Mouse (Mus musculus) heart, adult 2 months (tissue): ENCODE results near the gene Ctsz. TPM values are rescaled to one million over a fixed set of nuclear protein-coding genes. Genes with fewer than 3 reads are reported as not detected.

Source experiments
- DNase-seq, 2 experiments: peaks; one replicate each; pipeline ENCODE4 v3.0.0; 2021
- H3K27ac ChIP-seq: fragments of 200-600 bp; 2 replicates; pipeline ENCODE4 v1.8.1; 2022
- H3K27me3 ChIP-seq: fragments of 200-500 bp; 2 replicates; pipeline ENCODE4 v1.6.1; 2012; ENCODE audit warnings: mild to moderate bottlenecking, low read length, inconsistent platforms, mixed read lengths; ENCODE audit not compliant: control insufficient read depth, insufficient read depth
- H3K36me3 ChIP-seq: fragments of 200-500 bp; 2 replicates; pipeline ENCODE4 v1.6.1; 2012; ENCODE audit warnings: low read length, inconsistent platforms; ENCODE audit not compliant: control insufficient read depth, insufficient read depth
- H3K4me1 ChIP-seq: fragments of 200-500 bp; 2 replicates; pipeline ENCODE4 v1.6.1; 2011; ENCODE audit warnings: low read length; ENCODE audit not compliant: control insufficient read depth, insufficient read depth
- H3K4me3 ChIP-seq: fragments of 200-600 bp; 2 replicates; pipeline ENCODE4 v1.8.1; 2022
- H3K79me2 ChIP-seq: fragments of 200-500 bp; replicated peaks from 2 replicates; pipeline ENCODE4 v1.6.1; 2012; ENCODE audit warnings: mild to moderate bottlenecking, inconsistent platforms, low read length, moderate library complexity, mixed read lengths; ENCODE audit not compliant: control insufficient read depth, insufficient read depth
- H3K9ac ChIP-seq: fragments of 200-500 bp; 2 replicates; pipeline ENCODE4 v1.6.1; 2012; ENCODE audit warnings: low read depth, mild to moderate bottlenecking, control low read depth, inconsistent platforms, low read length, mixed read lengths
- CTCF ChIP-seq: fragments of 200-600 bp; IDR thresholded peaks from 2 replicates; pipeline ENCODE4 v1.8.1; 2022; ENCODE audit warnings: antibody characterized with exemption, mild to moderate bottlenecking, moderate library complexity
- EP300 ChIP-seq: fragments of 200-500 bp; IDR thresholded peaks from 2 replicates; pipeline ENCODE4 v1.6.1; 2011; ENCODE audit warnings: low read depth, low read length, control low read depth; ENCODE audit not compliant: insufficient read depth
- POLR2A ChIP-seq: fragments of 200-500 bp; IDR thresholded peaks from 2 replicates; pipeline ENCODE4 v1.6.1; 2011; ENCODE audit warnings: mild to moderate bottlenecking, low read depth, low read length, control low read depth; ENCODE audit not compliant: insufficient read depth
- WGBS: fragments of 180-500 bp; shearing (Covaris S2); methylation state at CpG from one replicate; pipeline ENCODE4 v1.1.7; 2018; 5-methylcytosine and 5-hydroxymethylcytosine counted together
- intact Hi-C: fragments of 180-260 bp; cut with DNase I; formaldehyde crosslinking; loops from one replicate; pipeline ENCODE4 v1.15.1; 2025
- polyA plus RNA-seq: library from polyadenylated mRNA; depleted of rRNA; stranded (reverse); fragments of >200 nt; gene quantifications from 2 replicates; pipeline ENCODE4 v1.2.3, GENCODE M21; 2012
- total RNA-seq, 2 experiments: library from RNA; stranded (reverse); gene quantifications; 2 replicates each; pipeline ENCODE4 v1.2.3; 2021

The Ctsz gene
- total and polyA plus RNA-seq, 3 experiments, result 31.1 to 49.5 (median 34.4) TPM

DNA sequence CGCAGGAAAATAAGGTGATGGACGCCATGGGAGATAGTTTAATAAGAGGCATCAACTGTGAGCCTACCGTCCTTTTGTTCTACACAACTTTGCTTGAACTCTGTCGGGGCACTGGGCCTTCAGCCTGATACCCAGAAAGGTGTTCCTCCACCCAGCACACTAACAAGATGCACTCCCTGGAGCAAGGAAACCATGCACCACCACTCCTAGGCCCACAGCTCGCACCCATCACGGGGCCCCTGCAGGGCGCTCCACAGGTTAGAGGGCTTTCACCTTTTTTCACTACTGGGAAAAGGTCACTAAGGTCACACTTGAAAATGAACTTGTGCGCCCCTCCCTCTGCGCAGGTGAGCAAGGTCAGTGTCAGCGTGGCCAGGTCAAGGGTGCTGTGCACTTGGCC lies 24.5 kb upstream of the Ctsz start:
- WGBS, result 26% methylated on average over 10 of the region's 10 CpGs
- Histone ChIP-seq H3K27ac (peak overlapping the region; percentile 96), H3K9ac (peak overlapping the region; percentile 87), H3K4me1 (no peaks in the 10 kb centered on the region; the same call in 1 of the 2 replicates), H3K79me2 (peaks cover 3% of the 10 kb centered on the region), H3K4me3 (peak overlapping the region; percentile 95), H3K36me3 (0 out of 2 replicates have a peak, but pooled peaks cover 2% of the 10 kb centered on the region), H3K27me3 (no peaks in the 10 kb centered on the region)
- no peak for TF ChIP-seq POLR2A
- no peak for TF ChIP-seq CTCF
- no peak for TF ChIP-seq EP300
- DNase-seq, result no peak
- intact Hi-C loops, result loop anchor here (10.0 kb wide), 1 partner anchor 391 kb away; no protein-coding TSS in a partner anchor

GRCm38 (mm10) chr2:174459365-174459764 lies 20.5 kb upstream of the Ctsz start:
- no peak overlapping the region for H3K9ac ChIP-seq
- H3K36me3 ChIP-seq, result 0 out of 2 replicates have a peak, but pooled peaks cover 2% of the 10 kb centered on the region
- intact Hi-C loops, result no loop called here
- 51% methylated on average over 2 of the region's 2 CpGs for WGBS
- H3K27me3 ChIP-seq, result no peaks in the 10 kb centered on the region
- H3K4me1 ChIP-seq, result no peaks in the 10 kb centered on the region; the same call in 1 of the 2 replicates
- no peak for DNase-seq
- no peak for TF ChIP-seq EP300
- TF ChIP-seq POLR2A, result no peak
- TF ChIP-seq CTCF, result no peak
- H3K27ac ChIP-seq, result no peak overlapping the region
- H3K79me2 ChIP-seq, result peaks cover 3% of the 10 kb centered on the region
- no peak overlapping the region for H3K4me3 ChIP-seq

DNA sequence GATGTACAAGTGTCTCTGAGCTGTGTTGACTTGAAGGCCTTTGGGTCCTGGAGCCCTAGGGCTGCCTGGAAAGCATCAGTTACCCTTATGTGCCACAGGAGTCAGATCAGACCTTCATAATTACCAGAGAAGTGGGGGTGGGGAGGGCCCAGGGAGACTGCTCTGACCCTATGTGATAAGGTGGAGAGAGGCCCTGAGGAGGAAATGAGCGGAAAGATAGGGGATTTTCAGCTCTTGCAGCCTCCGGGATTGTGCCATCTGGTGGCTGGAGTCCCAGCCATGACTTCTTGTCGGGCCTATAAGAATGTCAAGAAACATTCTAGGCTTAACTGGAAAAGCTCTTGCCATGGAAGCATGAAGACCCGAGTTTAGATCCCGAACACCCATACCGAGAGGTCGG lies 14.8 kb upstream of the Ctsz start:
- intact Hi-C loops, result loop anchor here (5.0 kb wide), 1 partner anchor 141 kb away; no protein-coding TSS in a partner anchor

GRCm38 (mm10) chr2:174450353-174450752 lies 11.5 kb upstream of the Ctsz start, which contains the start of gene Tubb1:
TSS of gene Tubb1 (plus strand) at chr2:174450695.
- no peaks in the 10 kb centered on the region for H3K79me2 ChIP-seq
- intact Hi-C loops, result loop anchor here (5.0 kb wide), 1 partner anchor 138 kb away; no protein-coding TSS in a partner anchor
- H3K9ac ChIP-seq, result no peak within 1 kb of the TSS
- no peak for DNase-seq
- H3K4me3 ChIP-seq, result no peak within 1 kb of the TSS
- H3K27ac ChIP-seq, result no peak within 1 kb of the TSS
- 54% methylated on average over 4 of the region's 4 CpGs for WGBS
- H3K4me1 ChIP-seq, result no peaks in the 10 kb centered on the region
- TF ChIP-seq POLR2A (no peak), CTCF (no peak), EP300 (no peak)
- H3K27me3 ChIP-seq, result no peaks in the 10 kb centered on the region
- no peaks in the 10 kb centered on the region for H3K36me3 ChIP-seq

More for the DNA sequence above, 14.8 kb upstream of the Ctsz start:
- TF ChIP-seq CTCF (peak; percentile 57), POLR2A (no peak), EP300 (no peak)
- no peak overlapping the region for H3K9ac ChIP-seq
- no peak for DNase-seq
- H3K79me2 ChIP-seq, result no peaks in the 10 kb centered on the region
- H3K4me3 ChIP-seq, result no peak overlapping the region
- WGBS, result 58% methylated on average over 7 of the region's 7 CpGs
- no peaks in the 10 kb centered on the region for H3K27me3 ChIP-seq
- H3K27ac ChIP-seq, result no peak overlapping the region
- no peaks in the 10 kb centered on the region for H3K36me3 ChIP-seq
- H3K4me1 ChIP-seq, result no peaks in the 10 kb centered on the region

DNA sequence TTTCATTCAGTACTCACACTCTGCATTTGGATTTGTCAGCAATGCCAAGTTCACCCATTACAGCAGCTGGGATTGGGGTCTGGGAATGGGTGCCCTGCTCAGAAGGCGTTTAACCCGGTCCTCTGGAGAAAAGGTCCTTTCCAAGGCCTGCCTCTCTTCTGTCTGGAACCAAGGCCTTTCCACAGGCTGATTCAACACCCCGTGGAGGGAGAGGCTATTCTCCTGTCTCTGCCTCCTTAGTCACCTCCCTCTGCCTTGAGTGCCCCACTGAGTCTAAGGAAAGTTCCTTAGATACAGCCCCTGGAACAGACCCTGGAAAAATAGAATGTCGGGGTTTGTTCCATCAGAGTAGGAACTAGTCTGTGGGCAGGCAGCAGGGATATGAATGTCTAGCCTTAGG lies 9.6 kb upstream of the Ctsz start:
- no peak overlapping the region for H3K4me3 ChIP-seq
- 83% methylated on average over 4 of the region's 4 CpGs for WGBS
- no peak for TF ChIP-seq CTCF
- no peak for TF ChIP-seq EP300
- TF ChIP-seq POLR2A, result no peak
- H3K27ac ChIP-seq, result no peak overlapping the region
- no peaks in the 10 kb centered on the region for H3K79me2 ChIP-seq
- intact Hi-C loops, result no loop called here
- no peak overlapping the region for H3K9ac ChIP-seq
- no peak for DNase-seq
- no peaks in the 10 kb centered on the region; the same call in 1 of the 2 replicates for H3K4me1 ChIP-seq
- no peaks in the 10 kb centered on the region for H3K36me3 ChIP-seq
- no peaks in the 10 kb centered on the region for H3K27me3 ChIP-seq

DNA sequence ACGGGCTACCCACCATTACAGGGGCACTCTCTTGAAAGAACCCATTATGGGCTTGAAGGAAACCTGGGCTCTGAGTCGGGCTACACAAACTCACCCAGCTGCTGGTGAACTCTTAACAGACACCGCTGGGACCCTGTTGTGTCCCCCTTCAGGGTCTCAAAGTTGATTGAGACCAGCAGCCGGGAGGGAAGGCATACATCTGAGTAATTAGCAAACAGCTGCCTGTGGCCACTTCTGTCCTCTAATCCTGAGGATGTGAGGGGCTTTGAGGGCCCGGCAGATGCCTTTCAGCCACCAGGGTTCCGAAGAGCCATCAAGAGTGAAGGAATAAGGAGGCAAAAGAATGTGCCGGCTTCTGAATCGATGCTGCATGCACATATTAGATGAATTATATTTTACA lies 8.1 kb upstream of the Ctsz start:
- Histone ChIP-seq H3K79me2 (no peaks in the 10 kb centered on the region), H3K36me3 (no peaks in the 10 kb centered on the region), H3K4me3 (no peak overlapping the region), H3K4me1 (no peaks in the 10 kb centered on the region; the same call in none of the 2 replicates), H3K27me3 (no peaks in the 10 kb centered on the region), H3K9ac (no peak overlapping the region), H3K27ac (no peak overlapping the region)
- TF ChIP-seq EP300, result no peak
- TF ChIP-seq CTCF, result no peak
- no peak for TF ChIP-seq POLR2A
- no peak for DNase-seq
- 79% methylated on average over 8 of the region's 8 CpGs for WGBS
- intact Hi-C loops, result no loop called here
